Mouse (Mus musculus): ENCODE results near the gene Sik2.

DNA sequence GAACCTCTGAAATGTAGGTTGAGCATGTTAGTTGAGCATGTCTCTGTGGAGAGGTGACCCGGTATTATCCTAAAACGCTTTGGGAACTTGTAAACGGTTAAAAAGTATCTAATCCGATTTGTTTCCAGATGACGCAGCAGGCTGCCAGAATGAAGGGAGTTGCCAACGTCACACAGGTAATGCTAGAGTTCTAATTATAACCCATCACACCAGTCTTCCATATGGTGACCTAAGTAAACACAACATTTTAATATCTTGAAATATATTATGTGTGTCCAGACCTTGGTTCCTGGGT, 730 bp upstream of the Sik2 start:
- TF ChIP-seq CTCF (IDR thresholded peaks at IDR 0.05) (no peak), EP300 (IDR thresholded peaks at IDR 0.05) (no peak)

Measured in lung, postnatal 0 days (tissue).